ENCODE assay signal across 16 mouse cellular contexts in genomic region chr5:50145458-50146083, GRCm38 (mm10).
"Had no signal": no experiment of that assay in that cellular context is flagged by ENCODE, and none has a peak within 500 bp of the region (broad histone marks: within the 10 kb centered on the region; RNA-seq: fewer than 3 reads in every experiment).

No protein-coding gene starts in this region.

- H3K9me3 ChIP-seq: limb, embryonic 15.5 days; megakaryocyte, embryonic 14.5 days; midbrain, embryonic 15.5 days; neural tube, embryonic 12.5 days had no signal

- ATAC-seq: inflammation-experienced regulatory T-cells, adult 6 months; intestine, postnatal 0 days; midbrain, embryonic 15.5 days had no signal

- H3K36me3 ChIP-seq: limb, embryonic 15.5 days; midbrain, embryonic 15.5 days; neural tube, embryonic 12.5 days had no signal

- H3K9ac ChIP-seq: limb, embryonic 15.5 days; midbrain, embryonic 15.5 days; neural tube, embryonic 12.5 days had no signal

- DNase-seq: kidney, adult 8-10 months; kidney, postnatal 25 days; retina, postnatal 1 day; right cerebral cortex, postnatal 4 days; spleen, adult 18-20 months; thymus, adult 18-20 months; thymus, postnatal 14 days had no signal

- H3K27ac ChIP-seq: left cerebral cortex, adult 2 months; limb, embryonic 15.5 days; macrophage; midbrain, embryonic 15.5 days; neural tube, embryonic 12.5 days had no signal

- H3K4me1 ChIP-seq: limb, embryonic 15.5 days; megakaryocyte, embryonic 14.5 days; midbrain, embryonic 15.5 days; neural tube, embryonic 12.5 days had no signal

- H3K4me3 ChIP-seq: left cerebral cortex, adult 2 months; limb, embryonic 15.5 days; megakaryocyte, embryonic 14.5 days; midbrain, embryonic 15.5 days; neural tube, embryonic 12.5 days had no signal

- H3K27me3 ChIP-seq: limb, embryonic 15.5 days; megakaryocyte, embryonic 14.5 days; midbrain, embryonic 15.5 days; neural tube, embryonic 12.5 days had no signal

- H3K4me2 ChIP-seq: limb, embryonic 15.5 days; midbrain, embryonic 11.5 days; midbrain, embryonic 15.5 days; neural tube, embryonic 12.5 days had no signal
